Mouse (Mus musculus): ENCODE measurements at regions not wholly inside any gene's neighbourhood (a gene's known extent, or its start where the extent isn't known, plus 50 kb on each side); places are given as distances from the start of the nearest gene placed in this dataset.

- no peak for TF ChIP-seq CTCF (IDR thresholded peaks at IDR 0.05; ENCODE audit: insufficient read depth, low read depth, low read length)
- no peak for TF ChIP-seq POLR2A (IDR thresholded peaks at IDR 0.05; ENCODE audit: insufficient read depth, low read depth, low read length)
Measured at GRCm38 (mm10) chr2:173393324-173393592, 116.9 kb upstream of the Pmepa1 start.
